Mouse (Mus musculus): ENCODE data around the gene Cmtm3.
A peak's percentile ranks its signal among the peaks of the same experiment; 100 is the strongest.

Gene Cmtm3

DNA sequence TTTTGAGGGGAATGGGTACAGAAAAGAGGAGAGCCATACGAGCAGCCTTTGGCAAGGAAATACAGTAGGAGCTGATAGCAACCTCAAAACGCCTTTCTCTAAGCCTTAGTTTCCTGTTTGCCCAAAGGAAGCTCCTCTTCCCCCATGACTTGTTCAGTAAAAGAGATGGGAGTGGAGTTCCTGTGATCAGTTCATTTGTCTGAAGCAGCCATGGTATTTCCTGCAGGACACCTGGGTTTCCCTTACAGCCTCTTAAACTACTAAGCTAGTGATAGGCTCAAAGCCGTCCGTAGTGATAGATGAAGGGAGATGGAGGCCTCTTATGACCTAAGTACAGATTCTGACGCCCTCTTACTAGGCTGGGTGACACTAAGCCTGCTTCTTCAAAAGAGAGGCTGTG, 3.2 kb downstream of the Cmtm3 start:
- no peak for DNase-seq (ENCODE audit: low read depth)

DNA sequence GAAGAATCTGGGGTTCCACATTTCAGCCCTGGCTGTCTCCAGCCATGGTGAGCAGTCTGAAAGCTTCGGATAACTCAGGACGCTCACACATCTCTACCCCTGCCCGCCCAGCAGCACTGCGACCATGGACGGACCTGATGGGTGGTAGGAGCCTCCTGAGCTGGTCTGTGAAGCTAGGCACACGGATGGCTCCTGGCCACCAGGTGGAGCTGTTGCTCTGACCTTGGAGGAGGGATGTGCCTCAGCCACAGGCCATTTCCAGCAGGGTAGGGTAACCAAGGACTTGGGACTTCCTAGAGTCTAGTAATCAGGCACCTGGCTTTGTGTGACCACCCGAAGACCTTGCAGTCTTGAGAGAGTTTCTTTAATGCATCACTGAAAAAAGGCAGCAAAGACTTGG, 4.7 kb downstream of the Cmtm3 start:
- peak; percentile 90 for DNase-seq (ENCODE audit: low read depth)

DNA sequence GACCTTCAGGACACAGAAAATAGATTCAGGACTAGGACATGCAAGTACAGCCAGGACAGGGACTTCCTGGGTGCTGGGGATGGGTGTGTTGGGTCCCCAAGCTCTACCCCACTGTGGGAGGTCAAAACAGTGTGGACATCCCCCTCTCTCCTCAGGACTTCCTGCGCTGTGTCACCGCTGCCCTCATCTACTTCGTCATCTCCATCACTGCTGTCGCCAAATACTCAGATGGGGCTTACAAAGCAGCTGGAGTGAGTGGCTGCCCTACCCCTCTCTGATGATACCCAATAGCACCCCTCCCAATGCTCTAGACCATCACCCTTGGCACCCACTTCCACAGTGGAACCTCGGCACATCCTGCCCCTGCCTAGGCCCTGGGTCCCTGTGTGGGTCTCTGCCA, 5.4 kb downstream of the Cmtm3 start:
- DNase-seq (ENCODE audit: low read depth) = no peak

DNA sequence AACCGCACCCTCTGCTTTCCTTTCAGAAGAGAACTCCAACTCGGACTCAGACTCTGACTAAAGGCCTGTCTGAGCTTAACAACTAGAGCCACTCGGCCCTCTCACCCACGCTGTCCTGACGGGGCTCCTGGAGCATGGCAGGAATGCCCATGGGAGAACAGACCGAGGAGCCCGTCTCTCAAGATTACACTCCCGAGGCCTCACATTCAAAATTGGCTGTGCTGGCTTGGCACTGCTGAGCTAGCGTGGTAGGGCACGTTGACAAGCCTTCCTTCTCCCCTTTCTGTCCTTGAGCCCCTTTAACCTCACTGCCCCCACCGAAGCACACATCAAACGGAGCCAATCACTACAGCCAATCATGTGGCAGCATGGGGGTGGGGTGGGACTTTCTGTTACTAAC, 7.5 kb downstream of the Cmtm3 start:
- DNase-seq (ENCODE audit: low read depth) = no peak

DNA sequence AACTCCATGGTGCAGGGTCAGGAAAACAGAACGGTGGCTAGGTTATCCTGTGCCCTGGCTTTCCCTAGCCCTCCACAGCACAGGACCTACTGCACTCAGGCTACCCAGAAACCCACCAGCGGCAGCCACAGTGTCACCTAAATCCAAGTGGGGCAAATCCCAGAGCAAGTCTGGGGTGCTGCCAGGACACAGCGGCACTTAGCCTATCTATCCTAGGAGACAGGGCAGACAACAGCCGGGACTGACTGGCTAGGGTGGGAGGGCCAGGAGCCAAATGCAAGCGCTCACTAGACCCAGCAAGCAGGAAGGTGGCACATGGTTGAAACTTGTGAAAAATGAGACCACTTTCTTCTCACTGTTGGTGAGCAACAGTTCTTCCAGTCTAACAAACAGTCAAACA, 9.8 kb downstream of the Cmtm3 start:
- DNase-seq (ENCODE audit: low read depth) = no peak

DNA sequence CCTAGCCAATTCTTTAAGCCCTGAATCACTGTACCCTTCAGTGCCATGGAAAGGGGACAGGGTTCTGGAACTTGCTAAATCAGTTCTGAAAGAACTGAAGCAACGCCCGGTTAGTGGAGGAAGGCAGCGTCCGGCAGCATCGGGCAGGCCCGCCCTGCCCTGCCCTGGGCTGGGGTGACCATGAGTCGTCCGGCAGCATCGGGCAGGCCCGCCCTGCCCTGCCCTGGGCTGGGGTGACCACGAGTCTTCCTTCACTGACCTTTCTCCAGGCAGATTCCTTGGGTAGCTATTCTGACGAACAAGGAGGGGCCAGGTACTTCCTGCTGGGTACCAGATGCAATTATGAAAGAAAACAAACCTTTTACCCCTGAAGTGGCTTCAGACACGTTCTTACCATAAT, 10.8 kb downstream of the Cmtm3 start:
- no peak for DNase-seq (ENCODE audit: low read depth)

DNA sequence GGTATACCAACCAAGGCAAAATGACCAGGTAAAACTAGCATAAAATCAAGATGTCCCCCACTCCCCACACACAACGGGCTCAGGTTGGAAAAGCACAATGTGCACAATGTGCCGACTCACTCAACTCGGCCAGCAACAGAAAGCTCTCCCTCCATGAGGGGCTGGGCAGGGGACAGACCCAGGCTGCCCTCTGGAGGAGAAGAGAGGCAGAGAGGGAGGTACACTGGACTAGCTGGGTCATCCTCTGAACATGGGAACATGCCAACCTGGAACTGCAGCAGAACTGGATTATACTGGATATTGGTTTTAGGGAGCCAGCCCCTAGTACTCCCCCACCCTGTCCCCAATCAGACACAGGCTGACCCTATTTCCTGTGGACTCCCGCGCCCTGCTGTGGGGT, 14.0 kb downstream of the Cmtm3 start:
- no peak for DNase-seq (ENCODE audit: low read depth)

DNA sequence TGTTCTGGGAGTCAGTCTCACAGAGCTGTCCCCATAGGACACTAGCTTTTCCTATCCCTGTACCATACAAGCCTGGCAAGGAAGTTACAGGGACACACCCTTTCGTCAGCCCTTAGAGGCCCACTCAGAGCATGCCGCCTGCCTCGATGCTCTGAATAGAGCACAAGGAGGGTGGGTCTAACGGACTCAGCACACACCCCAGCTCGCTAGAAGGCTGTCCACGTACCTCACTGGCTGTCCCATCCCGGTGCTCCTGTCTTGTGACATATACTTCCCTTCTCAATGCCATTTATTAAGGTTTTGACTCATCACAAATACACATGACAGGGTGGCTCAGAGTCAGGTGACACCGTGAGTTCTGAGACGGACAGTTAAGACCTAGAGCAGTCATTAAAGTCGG, 15.3 kb downstream of the Cmtm3 start:
- DNase-seq (ENCODE audit: low read depth) = no peak

DNA sequence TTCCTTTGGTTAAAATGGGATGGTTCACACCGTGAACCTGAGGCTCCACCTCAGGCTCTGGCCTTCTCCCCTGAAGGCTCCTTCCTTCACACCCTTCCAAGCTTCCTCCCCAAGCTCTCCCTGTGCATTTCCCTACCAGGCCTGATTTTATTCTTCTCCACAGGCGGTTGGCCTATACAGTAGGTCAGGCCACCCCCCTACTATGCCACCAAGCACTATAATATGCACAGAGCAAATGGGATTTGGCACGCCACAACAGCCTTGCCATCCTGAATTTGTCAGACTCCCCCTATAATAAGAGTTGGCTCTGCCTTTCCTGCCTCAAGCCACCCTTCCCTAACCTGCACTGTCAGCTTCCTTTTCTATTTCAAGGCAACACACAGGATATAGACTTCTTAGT, 19.4 kb downstream of the Cmtm3 start:
- no peak for DNase-seq (ENCODE audit: low read depth)

DNA sequence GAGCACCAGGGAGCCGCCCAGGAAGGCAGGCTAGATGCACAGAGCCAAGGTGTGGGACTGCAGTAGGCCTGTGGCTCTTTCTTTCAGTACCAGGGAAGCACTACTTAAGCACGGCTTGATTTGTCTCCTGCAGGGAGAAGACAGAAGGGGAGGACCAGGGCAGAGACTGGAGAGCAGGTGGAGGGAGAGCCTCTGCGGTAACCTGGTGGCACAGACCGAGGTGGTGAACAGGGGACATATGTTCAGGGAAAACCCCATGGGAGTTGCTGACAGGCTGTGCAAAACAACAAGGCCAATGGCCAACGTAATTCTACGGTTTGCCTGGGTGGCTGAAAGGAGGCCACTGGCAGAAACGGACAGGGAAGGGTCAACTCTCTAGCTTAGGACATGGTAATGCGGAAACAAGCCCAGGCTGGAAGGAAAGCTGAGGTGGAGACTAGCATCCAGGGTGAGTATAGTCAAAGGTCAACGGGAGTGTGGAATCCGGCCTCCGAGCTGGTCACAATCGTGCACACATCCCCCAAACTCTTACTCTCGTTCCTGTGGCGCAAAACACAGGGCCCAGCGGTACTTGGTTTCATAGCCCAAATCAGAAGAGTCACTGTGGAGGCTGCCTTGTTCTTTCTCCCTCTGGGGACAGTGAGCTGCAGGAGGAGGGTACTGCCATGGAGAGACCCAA, 20.7 kb downstream of the Cmtm3 start:
- DNase-seq (ENCODE audit: low read depth) = no peak

DNA sequence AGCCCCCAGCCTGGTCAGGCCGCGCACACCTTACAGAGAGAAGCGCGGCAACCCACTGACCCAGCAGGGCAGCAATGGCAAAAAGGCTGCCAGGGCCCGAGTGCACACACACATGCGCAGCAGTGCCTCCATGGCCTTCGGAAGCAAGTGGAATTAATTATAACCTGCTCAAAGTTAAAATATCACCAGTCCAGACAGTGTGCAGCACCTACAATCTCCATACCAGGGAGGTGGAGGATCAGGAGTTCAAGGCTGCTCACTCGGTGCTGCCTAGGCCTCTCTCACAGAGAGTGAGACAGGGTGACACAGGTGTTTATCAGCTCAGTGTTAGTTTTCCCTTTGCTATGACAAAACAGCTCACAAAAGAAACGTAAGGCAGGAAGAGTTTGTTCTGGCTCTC, 26.5 kb downstream of the Cmtm3 start:
- DNase-seq (ENCODE audit: low read depth) = no peak

DNA sequence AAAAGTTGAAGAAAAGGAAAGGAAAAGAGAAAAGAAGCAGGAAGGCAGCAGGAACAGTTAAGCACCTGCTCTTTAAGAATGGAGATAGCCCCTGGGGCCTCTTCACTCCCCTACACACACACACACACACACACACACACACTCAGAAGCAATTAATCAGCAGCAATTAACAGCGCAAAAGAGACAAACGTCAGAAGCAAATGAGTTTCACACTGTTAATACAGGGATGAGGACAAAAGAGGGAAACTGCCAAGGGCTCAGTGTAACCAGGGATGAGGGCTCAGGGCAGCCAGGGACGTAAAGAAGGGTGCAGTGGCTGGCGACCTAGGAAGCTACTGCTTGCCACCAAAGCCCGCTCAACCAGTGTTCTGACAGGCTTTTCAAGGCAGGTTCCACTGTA, 28.2 kb downstream of the Cmtm3 start:
- no peak for DNase-seq (ENCODE audit: low read depth)

DNA sequence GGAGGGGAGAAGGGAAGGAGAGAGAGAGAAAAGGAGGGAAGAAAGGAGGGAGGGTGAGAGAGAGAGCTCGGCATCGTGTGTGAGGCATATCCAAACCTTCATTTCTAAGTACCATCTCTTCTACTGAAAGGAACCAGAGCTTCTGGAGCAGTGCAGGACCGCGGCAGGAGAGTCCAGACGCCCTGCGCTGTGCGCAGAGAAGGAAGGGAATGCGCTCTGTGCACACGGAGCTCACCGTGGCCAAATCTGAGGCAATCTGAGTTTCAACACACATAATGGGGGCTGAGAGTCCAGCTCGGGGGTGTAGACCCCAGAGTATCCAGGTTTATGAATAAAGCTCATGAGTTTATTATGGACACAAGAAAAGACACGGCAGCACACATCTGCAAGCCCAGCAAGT, 30.4 kb downstream of the Cmtm3 start:
- DNase-seq (ENCODE audit: low read depth) = no peak

DNA sequence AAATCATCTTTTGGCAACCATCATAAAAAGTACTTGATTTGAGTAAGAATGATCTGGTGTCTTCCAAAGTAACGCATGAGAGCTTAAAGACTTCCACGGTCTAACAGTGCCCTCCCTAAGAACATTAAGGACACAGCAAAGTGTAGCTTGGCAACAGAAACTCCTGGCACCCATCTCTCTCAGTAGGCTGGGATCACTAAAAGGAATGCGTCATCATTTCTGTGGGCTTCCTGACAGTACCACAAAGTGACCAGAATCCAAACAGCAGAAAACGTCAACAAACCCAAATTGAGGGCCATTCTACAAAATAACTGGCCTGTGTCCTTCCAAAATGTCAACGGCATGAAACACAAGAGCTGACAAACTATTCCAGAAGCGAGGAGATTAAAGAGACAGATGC, 30.9 kb downstream of the Cmtm3 start:
- no peak for DNase-seq (ENCODE audit: low read depth)

DNA sequence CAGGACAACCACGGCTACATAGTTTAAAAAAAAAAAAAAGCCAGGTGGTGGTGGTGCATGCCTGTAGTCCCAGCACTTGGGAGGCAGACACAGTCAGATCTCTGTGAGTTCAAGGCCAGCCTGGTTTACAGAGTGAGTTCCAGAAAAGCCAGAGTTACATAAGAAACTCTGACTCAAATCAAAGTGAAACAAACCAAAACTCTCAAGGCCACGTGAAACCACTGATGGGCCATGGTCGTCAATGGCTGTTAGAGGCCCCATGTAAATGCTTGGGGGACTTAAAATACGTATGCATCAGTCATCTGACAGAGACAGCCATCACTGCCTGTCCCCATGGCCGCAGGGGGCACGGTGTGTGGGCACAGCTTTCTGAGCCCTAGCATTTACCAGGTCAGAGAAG, 31.9 kb downstream of the Cmtm3 start:
- DNase-seq (ENCODE audit: low read depth) = no peak

DNA sequence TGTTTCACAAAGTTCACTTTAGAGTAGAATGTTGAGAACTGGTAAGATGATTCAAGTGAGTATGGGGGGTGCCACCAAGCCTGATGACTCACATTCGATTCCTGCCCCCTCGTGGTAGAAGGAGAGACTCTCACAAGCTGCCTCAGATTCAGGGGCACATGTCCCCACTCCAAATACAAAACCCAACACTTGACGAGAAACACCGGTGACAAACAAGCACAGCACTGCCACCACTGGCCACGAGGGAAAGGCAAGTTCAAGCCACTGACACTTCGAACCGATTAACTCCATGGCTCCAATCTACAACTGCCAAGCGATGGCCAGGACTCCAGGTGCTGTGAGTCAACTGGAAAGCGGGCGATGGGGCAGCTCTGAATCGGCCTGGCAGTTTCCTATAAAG, 34.6 kb downstream of the Cmtm3 start:
- DNase-seq (ENCODE audit: low read depth) = no peak

DNA sequence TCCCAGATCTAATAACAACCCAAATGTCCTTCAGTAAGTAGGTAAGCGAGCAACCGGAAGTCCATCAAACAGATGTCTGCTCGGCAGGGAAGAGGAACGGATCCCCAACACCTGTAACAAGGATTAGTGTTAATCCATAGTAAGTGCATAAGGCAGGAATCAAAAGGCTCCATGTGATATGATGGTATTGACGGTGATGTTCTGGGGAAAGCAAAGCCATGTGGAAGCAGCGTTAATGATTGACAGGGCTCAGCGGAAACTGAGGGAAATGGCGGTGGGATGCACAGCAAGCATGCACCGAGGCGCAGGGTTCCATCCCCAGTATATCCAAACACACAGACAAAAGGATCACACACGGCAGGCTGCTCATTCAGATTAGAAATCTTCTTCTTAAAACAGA, 35.1 kb downstream of the Cmtm3 start:
- no peak for DNase-seq (ENCODE audit: low read depth)

DNA sequence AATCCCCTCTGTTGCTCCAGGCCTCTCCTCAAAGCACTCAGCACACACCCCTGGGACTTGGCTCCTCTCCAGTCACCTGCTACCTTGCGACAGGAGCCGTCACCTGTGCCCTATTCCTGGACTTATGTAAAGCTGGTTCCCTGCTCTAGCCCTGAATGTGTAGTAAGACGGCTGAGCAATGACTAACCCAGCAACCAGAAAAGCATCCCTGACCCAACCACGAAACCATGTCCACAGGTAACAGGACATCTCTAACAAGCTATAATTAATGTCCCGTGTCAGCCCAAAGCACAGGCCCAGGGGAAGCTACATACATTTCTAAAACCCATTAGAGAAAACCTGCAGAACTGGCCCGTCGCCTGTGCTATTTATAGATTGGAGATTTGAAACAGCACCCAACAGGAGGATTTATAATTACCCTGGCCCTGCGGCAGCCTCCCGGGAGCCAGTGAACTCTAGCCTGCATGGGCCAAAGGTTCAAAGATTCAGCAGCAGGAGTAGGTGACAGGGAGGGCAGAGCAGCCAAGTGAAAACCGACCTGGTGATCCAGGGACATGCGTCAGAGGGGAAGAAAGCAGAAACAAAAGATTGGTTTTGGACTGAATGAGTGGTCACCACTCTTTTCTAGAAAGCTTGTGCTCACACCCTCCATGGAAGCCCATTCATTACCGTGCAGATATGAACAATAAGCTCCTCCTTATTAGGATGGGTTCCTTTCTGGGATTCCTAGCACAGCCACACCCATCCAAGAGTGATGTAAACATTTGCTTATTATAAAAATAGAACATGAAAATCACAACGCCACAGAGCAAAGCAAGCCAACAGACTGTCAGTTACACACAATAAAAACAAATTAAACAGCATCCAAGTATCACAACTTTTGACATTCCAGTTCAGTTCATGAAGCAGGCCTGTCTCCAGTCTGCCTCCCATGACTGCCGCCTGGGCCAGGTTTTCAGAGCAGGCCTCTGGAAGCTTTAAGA, 35.9 kb downstream of the Cmtm3 start:
- DNase-seq (ENCODE audit: low read depth) = no peak

DNA sequence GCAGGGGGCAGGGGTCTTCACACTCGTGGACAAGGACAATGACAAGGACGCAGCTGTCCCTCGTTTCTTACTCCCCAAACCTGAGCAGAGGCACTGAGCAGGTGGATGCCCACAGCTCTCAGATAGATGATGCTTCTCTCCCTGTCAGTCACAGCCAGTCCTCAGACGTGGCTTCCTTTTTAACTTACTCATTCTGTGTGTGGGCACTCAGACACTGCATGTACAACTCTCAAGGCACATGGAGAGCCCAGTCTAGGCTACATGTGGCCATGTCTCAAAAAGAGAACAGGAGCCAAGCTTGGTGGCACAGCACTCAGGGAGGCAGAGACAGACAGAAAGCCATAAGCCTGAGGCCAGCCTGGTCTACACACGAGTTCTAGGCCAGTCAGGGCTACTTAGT, 36.7 kb downstream of the Cmtm3 start:
- no peak for DNase-seq (ENCODE audit: low read depth)

DNA sequence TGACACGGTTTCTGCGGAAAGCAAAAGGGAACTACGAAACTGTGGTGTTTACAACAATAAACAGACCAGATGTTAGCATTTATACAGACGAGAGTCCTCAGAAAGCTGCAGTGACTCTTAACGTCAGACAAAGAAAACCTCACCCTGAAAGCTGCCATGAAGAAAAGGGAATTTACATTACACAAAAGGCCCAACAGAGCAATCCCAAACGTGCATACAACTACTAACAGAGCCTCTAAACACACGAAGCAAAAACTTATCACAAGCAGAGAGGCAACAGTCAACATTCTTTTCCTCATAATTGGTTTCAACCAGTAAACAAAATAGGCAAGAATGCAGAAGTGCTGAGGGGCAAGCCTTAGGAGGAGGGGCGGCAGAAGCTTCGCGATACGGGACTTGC, 37.5 kb downstream of the Cmtm3 start:
- no peak for DNase-seq (ENCODE audit: low read depth)

DNA sequence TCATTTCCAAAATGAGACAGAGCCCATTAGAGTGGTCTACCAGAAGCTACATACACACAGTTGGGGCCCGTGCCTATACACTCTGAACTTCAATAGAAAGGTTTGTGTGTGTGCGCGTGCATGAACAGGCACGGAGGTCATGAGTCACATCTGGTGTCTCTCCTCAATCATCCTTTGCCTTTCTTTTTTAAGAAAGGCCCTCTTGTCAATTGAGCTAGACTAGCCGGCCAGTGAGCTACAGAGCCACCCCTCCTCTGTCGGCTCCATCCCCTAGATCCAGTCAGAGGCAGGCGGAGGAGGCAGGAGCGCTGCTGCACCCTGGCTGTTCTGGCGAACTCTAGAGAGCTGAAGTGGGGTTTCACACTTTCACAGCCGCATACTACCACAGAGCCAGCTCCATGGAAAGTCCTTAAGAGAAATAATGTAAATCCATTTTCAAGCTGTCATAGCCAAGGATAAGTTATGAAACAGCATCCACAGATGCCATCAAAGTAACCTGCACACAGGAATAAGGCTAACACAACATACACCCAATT, 40.2 kb downstream of the Cmtm3 start:
- no peak for DNase-seq (ENCODE audit: low read depth)

DNA sequence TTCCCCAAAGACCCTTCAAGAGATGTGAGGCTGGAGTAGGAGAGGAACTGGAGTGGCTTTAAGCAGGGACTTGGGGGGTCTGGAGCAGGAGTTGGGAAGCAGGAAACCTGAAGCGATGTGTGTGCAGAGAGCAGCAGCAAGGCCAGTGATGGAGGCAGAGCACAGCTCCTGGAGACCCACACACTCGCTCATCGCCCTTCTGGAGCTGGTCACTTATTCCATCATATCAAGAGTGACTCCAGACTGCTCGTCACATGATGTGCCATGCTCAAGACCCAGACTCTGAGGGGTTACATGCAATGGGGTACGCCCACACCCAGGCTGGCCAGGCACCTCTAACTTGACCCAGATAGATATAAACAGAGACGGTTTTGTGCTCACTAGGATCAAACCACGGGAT, 41.1 kb downstream of the Cmtm3 start:
- DNase-seq (ENCODE audit: low read depth) = no peak

DNA sequence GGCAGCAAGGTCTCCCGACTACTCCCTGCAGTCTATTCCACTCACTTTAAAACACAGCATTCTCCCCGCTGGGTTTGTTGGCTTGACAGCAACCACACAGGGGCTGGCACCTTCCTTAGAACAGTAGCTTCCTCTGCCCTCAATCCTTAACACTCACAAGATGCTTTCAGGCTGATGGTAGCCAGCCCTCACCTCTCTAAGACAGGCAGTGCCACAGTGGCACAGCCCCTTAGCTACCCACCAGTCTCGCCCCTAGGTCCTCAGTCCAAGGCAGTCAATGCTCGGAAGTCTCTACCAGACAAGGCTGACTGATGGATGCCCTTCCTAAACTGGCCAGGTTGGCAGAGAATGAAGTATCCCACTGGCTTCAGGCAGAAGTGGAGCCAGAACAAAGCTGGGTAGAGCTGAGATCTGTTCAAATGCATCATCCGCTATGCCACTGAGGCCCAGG, 41.8 kb downstream of the Cmtm3 start:
- DNase-seq (ENCODE audit: low read depth) = no peak
